Mouse (Mus musculus): ENCODE results near the gene Plcd3.

DNA sequence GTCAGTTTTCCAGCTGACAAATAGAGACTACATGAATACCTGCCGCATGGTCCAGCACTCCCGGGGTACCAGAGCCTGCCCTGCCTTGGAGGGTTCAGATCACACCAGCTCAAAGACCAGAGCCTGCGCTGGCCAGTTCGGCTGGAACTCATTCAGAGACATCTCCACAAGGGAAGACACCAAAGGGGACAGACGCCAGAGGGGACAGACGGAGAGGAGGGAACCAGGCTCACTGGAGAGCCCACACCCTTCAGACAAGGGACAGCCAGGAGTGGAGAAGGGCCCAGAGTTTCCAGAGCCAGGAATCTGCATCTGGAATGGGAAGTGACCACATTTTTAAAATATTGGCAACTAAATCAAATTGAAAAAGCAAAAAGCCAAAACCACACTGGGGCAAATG lies 19.8 kb downstream of the Plcd3 start:
- no peak for TF ChIP-seq POLR2A (IDR thresholded peaks at IDR 0.05; ENCODE audit: borderline replicate concordance, control insufficient read depth, low read depth, low read length)
- TF ChIP-seq CTCF (IDR thresholded peaks at IDR 0.05; ENCODE audit: control insufficient read depth, insufficient read depth, low read length), result no peak

All from bone marrow, adult 2 months (tissue).